Mouse (Mus musculus): ENCODE measurements around the gene Enox2. TPM values are rescaled to one million over a fixed set of nuclear protein-coding genes. Genes with fewer than 3 reads are reported as not detected.

Enox2 gene
- polyA plus RNA-seq, 1 experiment from 2014 or later, result 8.2 TPM

DNA sequence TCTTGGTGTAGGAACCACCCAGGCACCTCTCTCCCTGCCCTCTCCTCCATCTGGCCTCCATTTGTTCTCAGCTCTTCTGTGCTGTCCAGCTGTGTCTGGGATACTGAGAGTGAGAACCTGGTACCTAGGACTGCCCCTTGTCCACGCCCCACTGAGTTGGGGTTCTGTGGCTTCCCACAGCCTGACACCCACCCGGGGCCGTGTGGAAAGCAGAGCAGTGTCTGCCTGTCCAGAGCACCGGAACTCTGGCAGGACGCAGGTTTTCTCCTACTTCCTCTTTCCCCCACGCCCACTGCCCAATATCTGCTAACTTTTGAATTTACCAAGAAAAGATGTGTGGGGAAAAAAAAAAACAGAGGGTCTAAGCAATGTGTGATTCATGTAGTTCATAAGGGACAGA, 213.0 kb downstream of the Enox2 start:
- Histone ChIP-seq H3K27me3 (ENCODE audit: control insufficient read depth, insufficient read depth, low read length) (no peaks in the 10 kb centered on the region), H3K4me3 (ENCODE audit: low read length) (no peak overlapping the region), H3K4me2 (replicated peaks; ENCODE audit: low read depth, low read length) (no peak overlapping the region), H3K4me1 (ENCODE audit: control insufficient read depth, insufficient read depth, low read length) (no peaks in the 10 kb centered on the region), H3K9ac (ENCODE audit: low read depth, low read length) (no peak overlapping the region), H3K36me3 (ENCODE audit: control insufficient read depth, insufficient read depth, low read length) (no peaks in the 10 kb centered on the region), H3K27ac (ENCODE audit: low read depth, low read length) (no peak overlapping the region), H3K9me3 (ENCODE audit: control insufficient read depth, low read length) (no peaks in the 10 kb centered on the region)
- WGBS, result 84% methylated on average over 6 of the region's 6 CpGs
- no peak for ATAC-seq (ENCODE audit: low FRiP score, low TSS enrichment)

DNA sequence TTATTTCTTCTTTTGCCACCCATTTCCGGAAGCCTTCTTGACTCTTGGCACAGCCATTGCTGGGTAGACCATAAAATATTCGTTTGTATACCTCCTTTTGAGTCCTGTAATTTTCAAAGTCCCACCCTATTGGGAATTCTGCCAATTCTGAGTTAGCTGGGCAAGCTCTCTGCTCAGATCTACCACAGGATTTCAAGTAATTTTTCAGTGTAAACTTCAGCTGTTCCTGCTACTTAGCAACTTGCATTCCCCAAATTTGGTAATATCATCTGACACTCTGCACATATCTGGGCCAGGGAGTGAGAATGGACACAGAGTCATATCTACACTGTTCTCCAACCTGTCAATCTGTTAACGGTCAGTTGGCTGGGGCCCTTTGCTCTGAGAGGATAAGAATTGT, 214.5 kb downstream of the Enox2 start:
- 74% methylated on average over 3 of the region's 3 CpGs for WGBS

DNA sequence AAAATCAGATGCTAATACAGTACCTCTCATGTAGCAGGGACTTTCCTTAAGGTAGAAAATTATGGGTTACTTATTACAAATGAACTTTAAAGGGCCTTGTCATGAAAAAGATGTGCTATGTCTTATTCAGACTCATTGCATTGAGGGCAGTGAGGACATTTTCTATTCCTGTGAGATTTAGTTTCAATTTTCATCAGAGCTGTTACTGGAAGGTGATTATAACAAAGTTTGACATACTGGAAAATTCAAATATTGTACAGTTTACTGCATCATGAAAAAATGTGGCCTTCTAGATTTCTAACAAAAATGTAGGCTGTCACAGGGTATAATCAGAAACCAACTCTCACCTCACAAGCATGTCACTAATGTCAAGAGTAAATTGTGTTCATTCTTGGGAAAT, 242.9 kb downstream of the Enox2 start:
- H3K4me1 ChIP-seq (ENCODE audit: control insufficient read depth, insufficient read depth, low read length), result no peaks in the 10 kb centered on the region
- H3K9ac ChIP-seq (ENCODE audit: low read depth, low read length), result no peak overlapping the region
- H3K36me3 ChIP-seq (ENCODE audit: control insufficient read depth, insufficient read depth, low read length), result no peaks in the 10 kb centered on the region
- no peak for ATAC-seq (ENCODE audit: low FRiP score, low TSS enrichment)
- H3K4me2 ChIP-seq (replicated peaks; ENCODE audit: low read depth, low read length), result no peak overlapping the region
- no peak overlapping the region for H3K27ac ChIP-seq (ENCODE audit: low read depth, low read length)
- no peak overlapping the region for H3K4me3 ChIP-seq (ENCODE audit: low read length)
- H3K27me3 ChIP-seq (ENCODE audit: control insufficient read depth, insufficient read depth, low read length), result no peaks in the 10 kb centered on the region
- H3K9me3 ChIP-seq (ENCODE audit: control insufficient read depth, low read length), result no peaks in the 10 kb centered on the region

More for the DNA sequence above, 214.5 kb downstream of the Enox2 start:
- Histone ChIP-seq H3K36me3 (ENCODE audit: control insufficient read depth, insufficient read depth, low read length) (no peaks in the 10 kb centered on the region), H3K9ac (ENCODE audit: low read depth, low read length) (no peak overlapping the region), H3K4me2 (replicated peaks; ENCODE audit: low read depth, low read length) (no peak overlapping the region), H3K27ac (ENCODE audit: low read depth, low read length) (no peak overlapping the region), H3K4me1 (ENCODE audit: control insufficient read depth, insufficient read depth, low read length) (no peaks in the 10 kb centered on the region), H3K9me3 (ENCODE audit: control insufficient read depth, low read length) (no peaks in the 10 kb centered on the region), H3K27me3 (ENCODE audit: control insufficient read depth, insufficient read depth, low read length) (no peaks in the 10 kb centered on the region), H3K4me3 (ENCODE audit: low read length) (no peak overlapping the region)
- no peak for ATAC-seq (ENCODE audit: low FRiP score, low TSS enrichment)

DNA sequence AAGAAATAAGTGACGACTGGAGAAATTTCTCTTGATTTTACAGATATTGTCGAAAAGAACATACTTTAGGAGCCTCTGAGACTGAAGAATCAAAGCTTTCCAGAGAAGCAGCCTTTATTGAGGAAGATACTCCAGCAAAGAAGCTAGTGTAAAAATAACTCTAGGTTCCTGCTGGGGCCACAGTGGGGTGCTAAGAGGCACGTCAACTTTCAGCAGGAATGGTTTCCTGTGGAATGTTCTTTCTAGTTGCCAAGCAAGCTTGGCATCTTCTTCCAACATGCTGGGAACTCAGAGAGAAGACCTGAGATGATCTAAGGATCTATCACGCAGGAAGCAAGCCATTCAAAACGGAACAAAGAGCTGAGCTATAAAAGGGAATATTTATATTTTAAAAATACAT, 278.3 kb downstream of the Enox2 start:
- H3K36me3 ChIP-seq (ENCODE audit: control insufficient read depth, insufficient read depth, low read length), result no peaks in the 10 kb centered on the region
- ATAC-seq (ENCODE audit: low FRiP score, low TSS enrichment), result no peak
- H3K27ac ChIP-seq (ENCODE audit: low read depth, low read length), result no peak overlapping the region
- no peaks in the 10 kb centered on the region for H3K27me3 ChIP-seq (ENCODE audit: control insufficient read depth, insufficient read depth, low read length)
- H3K4me1 ChIP-seq (ENCODE audit: control insufficient read depth, insufficient read depth, low read length), result no peaks in the 10 kb centered on the region
- H3K9me3 ChIP-seq (ENCODE audit: control insufficient read depth, low read length), result no peaks in the 10 kb centered on the region
- H3K4me2 ChIP-seq (replicated peaks; ENCODE audit: low read depth, low read length), result no peak overlapping the region
- WGBS, result 77% methylated on average over 5 of the region's 5 CpGs
- H3K4me3 ChIP-seq (ENCODE audit: low read length), result no peak overlapping the region
- H3K9ac ChIP-seq (ENCODE audit: low read depth, low read length), result no peak overlapping the region

DNA sequence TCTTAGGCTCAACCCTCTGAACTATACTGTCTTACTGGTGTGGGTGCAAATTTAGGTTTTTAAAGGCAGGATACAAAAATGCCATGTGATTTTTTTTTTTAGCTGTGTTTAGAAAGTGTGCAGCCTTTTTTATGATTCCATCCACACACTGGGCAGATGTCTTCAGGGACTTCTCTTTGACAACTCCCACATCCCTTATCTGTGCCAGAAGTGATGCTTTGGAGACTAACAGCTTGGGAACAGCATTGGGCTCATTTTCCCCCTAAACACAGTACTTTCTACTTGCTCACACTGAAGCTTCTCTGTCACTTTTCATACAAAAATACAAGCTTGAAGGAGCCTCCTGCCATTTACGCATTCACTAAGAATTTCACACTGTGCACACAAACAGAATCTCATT, 282.4 kb downstream of the Enox2 start:
- H3K4me1 ChIP-seq (ENCODE audit: control insufficient read depth, insufficient read depth, low read length), result no peaks in the 10 kb centered on the region
- no peak overlapping the region for H3K4me2 ChIP-seq (replicated peaks; ENCODE audit: low read depth, low read length)
- H3K27me3 ChIP-seq (ENCODE audit: control insufficient read depth, insufficient read depth, low read length), result no peaks in the 10 kb centered on the region
- H3K4me3 ChIP-seq (ENCODE audit: low read length), result no peak overlapping the region
- H3K27ac ChIP-seq (ENCODE audit: low read depth, low read length), result no peak overlapping the region
- no peak overlapping the region for H3K9ac ChIP-seq (ENCODE audit: low read depth, low read length)
- no peaks in the 10 kb centered on the region for H3K36me3 ChIP-seq (ENCODE audit: control insufficient read depth, insufficient read depth, low read length)
- 91% methylated on average over 1 of the region's 1 CpGs for WGBS
- ATAC-seq (ENCODE audit: low FRiP score, low TSS enrichment), result no peak
- H3K9me3 ChIP-seq (ENCODE audit: control insufficient read depth, low read length), result no peaks in the 10 kb centered on the region

DNA sequence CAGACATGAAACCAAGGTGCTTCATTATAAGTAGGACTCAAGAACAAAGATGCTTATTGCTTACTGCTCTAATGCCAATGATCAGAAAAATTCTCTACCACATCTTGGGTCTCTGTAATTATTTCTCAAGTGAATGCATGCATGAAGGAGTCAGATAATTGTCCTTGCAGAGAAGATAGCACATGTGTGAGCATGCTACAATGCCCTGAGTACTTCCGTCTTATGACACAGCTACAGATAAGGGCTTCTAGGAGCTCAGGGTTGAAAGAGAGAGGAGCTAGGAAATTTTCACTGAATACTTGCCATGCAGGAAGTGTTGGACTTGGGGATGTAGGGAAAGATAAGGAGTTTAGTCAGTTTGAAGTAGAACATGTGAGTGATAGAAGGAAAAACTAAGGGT, 285.2 kb downstream of the Enox2 start:
- Histone ChIP-seq H3K36me3 (ENCODE audit: control insufficient read depth, insufficient read depth, low read length) (no peaks in the 10 kb centered on the region), H3K27ac (ENCODE audit: low read depth, low read length) (no peak overlapping the region), H3K9ac (ENCODE audit: low read depth, low read length) (no peak overlapping the region), H3K9me3 (ENCODE audit: control insufficient read depth, low read length) (no peaks in the 10 kb centered on the region), H3K4me2 (replicated peaks; ENCODE audit: low read depth, low read length) (no peak overlapping the region), H3K4me3 (ENCODE audit: low read length) (no peak overlapping the region), H3K27me3 (ENCODE audit: control insufficient read depth, insufficient read depth, low read length) (no peaks in the 10 kb centered on the region), H3K4me1 (ENCODE audit: control insufficient read depth, insufficient read depth, low read length) (no peaks in the 10 kb centered on the region)
- 90% methylated on average over 1 of the region's 1 CpGs for WGBS
- ATAC-seq (ENCODE audit: low FRiP score, low TSS enrichment), result no peak

DNA sequence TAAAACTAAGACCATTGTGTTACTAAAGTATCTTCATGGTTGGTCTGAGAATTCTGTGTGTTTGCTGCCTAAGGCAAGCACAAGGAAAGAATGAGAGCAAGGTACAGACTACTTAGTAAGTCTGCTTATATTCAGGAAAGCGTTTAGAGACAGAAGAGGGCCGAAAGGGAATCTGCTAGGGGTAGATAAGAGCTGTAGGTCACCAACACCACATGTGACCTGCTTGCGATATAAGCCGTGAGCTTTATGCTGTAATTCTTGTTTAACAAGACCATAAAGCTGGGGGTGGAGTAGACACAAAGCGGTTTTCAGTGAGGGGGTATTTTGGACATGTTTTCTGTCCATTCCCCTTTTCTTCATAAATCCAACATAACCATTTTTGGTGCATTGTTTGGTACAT, 302.4 kb downstream of the Enox2 start:
- no peak for ATAC-seq (ENCODE audit: low FRiP score, low TSS enrichment)

DNA sequence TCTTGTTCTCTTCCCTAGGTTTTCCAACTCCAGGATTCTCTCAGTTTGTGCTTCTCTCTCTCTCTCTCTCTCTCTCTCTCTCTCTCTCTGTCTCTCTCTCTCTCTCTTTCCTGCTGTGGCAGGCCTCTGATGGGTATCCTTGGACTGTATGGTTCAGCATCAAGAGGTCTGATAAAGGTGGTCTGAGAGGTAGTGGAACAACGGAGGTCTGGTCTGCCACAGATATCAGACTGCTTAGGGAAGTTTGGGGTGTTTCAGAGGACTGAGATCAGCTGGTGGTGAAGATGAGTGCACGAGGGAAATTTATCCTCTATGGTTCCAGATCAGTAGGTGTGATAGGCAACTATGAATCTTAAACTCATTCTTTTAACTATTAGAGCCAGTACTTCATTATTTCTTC, 303.6 kb downstream of the Enox2 start:
- Histone ChIP-seq H3K4me1 (ENCODE audit: control insufficient read depth, insufficient read depth, low read length) (no peaks in the 10 kb centered on the region), H3K27ac (ENCODE audit: low read depth, low read length) (no peak overlapping the region), H3K4me3 (ENCODE audit: low read length) (no peak overlapping the region), H3K9me3 (ENCODE audit: control insufficient read depth, low read length) (no peaks in the 10 kb centered on the region), H3K9ac (ENCODE audit: low read depth, low read length) (no peak overlapping the region), H3K27me3 (ENCODE audit: control insufficient read depth, insufficient read depth, low read length) (no peaks in the 10 kb centered on the region), H3K36me3 (ENCODE audit: control insufficient read depth, insufficient read depth, low read length) (no peaks in the 10 kb centered on the region), H3K4me2 (replicated peaks; ENCODE audit: low read depth, low read length) (no peak overlapping the region)
- ATAC-seq (ENCODE audit: low FRiP score, low TSS enrichment), result no peak
- 69% methylated on average over 2 of the region's 2 CpGs for whole genome bisulfite sequencing

More for the DNA sequence above, 302.4 kb downstream of the Enox2 start:
- H3K36me3 ChIP-seq (ENCODE audit: control insufficient read depth, insufficient read depth, low read length), result no peaks in the 10 kb centered on the region
- H3K4me3 ChIP-seq (ENCODE audit: low read length), result no peak overlapping the region
- no peaks in the 10 kb centered on the region for H3K9me3 ChIP-seq (ENCODE audit: control insufficient read depth, low read length)
- H3K27me3 ChIP-seq (ENCODE audit: control insufficient read depth, insufficient read depth, low read length), result no peaks in the 10 kb centered on the region
- no peak overlapping the region for H3K9ac ChIP-seq (ENCODE audit: low read depth, low read length)
- no peak overlapping the region for H3K4me2 ChIP-seq (replicated peaks; ENCODE audit: low read depth, low read length)
- no peaks in the 10 kb centered on the region for H3K4me1 ChIP-seq (ENCODE audit: control insufficient read depth, insufficient read depth, low read length)
- no peak overlapping the region for H3K27ac ChIP-seq (ENCODE audit: low read depth, low read length)
- WGBS, result 83% methylated on average over 5 of the region's 5 CpGs
